Mouse (Mus musculus) G1E (cell line): ENCODE measurements around the gene Ntn5.

ENCODE experiments used
- CTCF ChIP-seq: IDR thresholded peaks from 2 replicates; pipeline ENCODE4 v1.5.1; 2012; ENCODE audit warnings: low read depth, low read length, inconsistent platforms, mixed read lengths
- GATA1 ChIP-seq: IDR thresholded peaks from 2 replicates; pipeline ENCODE4 v1.6.1; 2012; ENCODE audit warnings: borderline replicate concordance, low read length, inconsistent platforms, mixed read lengths

GRCm38 (mm10) chr7:45638623-45639401 is 45.0 kb upstream of the Ntn5 start:
- TF ChIP-seq GATA1 (no peak), CTCF (no peak)
